Mouse (Mus musculus): Measurements from ENCODE around the gene Eif4ebp2.

Gene Eif4ebp2

DNA sequence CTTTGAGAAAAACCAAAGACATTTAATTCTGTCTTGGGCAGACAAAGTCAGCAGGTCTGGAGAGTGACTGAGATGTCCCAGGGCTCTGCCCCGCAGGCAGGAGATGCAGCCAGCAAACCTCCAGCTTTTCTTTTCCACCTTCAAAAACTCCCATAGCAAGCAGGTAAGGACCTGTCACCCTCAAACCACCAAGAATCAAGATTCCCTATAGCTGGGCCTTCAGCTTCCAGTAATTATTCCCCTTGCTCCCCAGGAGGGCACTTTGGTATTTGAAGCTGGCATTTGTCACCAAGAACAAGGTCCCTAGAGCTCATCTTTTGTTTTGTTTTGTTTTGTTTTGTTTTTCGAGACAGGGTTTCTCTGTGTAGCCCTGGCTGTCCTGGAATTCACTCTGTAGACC, 35.4 kb downstream of the Eif4ebp2 start:
- DNase-seq, result no peak

DNA sequence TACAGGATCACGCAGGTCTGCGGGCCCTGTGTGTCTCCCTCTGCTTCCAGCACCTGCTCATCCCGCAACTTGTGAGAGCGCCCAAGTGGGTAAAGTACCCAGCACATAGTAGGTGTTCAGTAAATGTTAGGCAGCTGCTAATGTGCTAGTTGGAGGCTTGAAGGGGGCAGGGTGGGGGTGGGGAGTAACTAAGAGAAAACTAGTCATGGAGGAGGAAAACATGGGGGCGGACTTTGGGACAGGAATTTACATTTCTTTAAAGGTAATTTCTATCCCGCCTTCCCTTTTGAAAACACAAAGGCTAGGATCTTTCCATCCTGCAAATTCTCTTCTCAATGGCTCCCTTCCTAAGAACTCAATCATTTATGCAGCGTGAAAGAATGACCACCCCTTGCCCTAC, 35.9 kb downstream of the Eif4ebp2 start:
- no peak for DNase-seq

DNA sequence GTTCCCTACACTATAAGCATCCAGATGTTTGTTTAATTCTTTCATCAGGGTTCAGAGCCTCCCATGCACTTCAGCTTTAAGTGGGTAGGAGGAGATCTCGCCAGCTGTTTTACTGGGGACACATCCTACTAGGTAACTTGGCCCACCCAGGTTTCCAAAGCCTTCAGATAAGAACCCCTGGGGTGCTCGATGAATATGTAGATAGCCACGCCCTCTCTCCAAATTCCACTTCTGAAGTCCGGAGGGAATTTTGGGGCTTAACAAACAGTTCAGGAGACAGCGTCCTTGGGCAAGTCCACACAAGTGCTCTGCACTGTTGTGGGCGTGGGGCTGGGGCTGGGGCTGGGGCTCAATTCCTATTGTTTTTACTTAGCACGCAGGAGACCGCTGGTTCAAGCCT, 36.6 kb downstream of the Eif4ebp2 start:
- DNase-seq, result no peak

DNA sequence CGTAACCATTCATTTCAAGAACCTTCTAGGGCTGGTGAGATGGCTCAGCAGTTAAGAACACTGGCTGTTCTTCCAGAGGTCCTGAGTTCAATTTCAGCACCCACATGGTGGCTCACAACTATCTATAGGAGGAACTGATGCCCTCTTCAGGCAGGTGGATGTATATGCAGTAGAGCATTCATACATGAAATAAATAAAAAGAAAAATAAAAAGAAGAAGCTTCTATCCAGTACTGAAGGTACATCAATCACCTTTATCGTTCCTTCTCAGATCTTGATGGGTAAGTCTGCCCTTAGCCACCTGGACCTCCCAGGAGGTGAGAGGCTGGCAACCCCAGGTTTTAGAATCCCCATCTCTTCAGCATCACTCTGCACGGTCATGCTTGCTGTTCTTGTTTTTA, 37.2 kb downstream of the Eif4ebp2 start:
- DNase-seq, result no peak

DNA sequence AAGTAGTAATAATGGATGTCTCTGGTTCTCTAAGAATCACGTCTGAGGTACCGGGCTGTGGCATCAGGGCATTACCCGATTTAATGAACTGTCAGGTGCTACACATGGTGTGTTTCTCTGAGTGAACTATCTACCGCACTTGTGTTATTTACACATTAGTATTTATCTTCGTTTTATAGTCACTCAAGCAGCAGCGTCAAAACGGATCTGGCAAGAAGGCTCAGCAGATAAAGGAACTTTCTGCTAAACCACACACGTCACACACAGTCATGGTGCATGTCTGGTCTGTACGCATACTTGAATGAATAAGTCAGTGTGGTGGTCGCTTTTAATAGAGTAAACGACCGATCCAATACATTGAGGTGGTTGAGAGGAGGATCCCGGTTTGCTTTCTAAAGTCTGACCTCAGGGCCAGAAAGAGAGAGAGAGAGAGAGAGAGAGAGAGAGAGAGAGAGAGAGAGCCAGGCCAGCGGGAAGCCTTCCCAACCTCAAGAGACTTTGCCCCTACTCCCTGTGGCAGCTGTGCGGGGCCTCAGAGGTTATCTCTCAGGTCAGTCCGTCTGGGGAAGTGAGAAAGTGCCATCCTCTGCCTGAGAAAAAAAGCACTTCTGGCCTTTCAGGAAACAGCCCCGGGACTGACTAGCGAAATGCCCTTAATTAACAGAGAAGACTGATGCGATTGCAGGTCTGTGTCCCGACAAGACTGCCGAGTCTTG, 39.4 kb downstream of the Eif4ebp2 start:
- no peak for DNase-seq

DNA sequence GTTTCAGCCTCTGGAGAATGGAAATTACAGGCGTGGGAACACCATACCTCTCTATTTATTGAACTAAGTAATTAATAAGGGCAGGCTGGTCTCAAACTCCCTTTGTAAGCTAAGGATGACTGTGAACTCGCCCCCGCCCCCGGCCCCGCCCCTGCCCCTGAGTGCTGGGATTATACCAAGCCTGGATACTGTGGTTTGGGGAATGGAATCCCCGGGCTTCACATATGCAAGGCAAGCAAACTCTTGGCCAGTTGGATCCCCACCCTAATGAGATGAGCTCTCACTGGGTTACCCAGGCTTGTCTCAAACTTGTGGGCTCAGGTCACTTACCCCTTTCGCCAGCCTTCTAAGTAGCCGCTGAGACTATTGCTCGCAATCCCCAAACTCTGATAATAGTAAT, 42.3 kb downstream of the Eif4ebp2 start:
- DNase-seq, result no peak

DNA sequence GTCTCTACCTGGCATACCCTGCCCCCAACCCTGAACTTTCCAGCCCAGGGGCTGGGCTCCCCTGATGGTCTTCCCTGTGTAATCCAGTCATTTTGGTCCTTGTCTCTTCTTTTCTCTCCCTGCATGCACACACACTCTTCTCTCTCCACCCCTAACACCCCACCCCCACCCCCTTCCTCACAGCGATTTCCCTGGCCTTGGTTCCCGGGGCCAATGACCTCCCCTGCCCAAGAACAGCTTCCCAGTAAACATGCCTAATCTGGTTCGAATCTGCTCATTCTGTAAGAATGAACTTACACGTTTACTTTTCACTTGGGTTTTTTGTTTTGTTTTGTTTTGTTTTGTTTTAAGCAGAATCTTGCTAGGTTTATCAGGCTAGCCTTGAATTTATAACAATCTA, 42.7 kb downstream of the Eif4ebp2 start:
- no peak for DNase-seq

DNA sequence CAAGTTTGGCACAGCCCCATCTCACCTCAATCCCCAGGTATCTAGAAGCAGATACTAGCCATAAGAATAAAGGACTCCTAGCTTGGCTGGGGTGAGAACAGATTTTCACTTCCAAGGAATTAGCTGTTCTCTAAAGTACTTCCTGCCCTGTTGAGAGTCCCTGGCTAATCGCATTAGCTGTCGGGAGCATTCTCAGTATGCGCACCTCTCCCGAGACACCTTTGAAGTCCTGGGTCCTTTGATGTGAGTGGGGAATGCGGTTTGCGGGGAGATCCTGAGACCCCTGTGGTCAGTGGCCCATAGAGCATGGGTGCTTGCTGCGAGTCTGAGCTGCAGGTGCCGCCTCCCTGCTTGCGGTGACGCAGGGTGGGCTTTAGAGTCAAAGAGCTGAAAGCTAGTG, 46.5 kb downstream of the Eif4ebp2 start:
- no peak for DNase-seq

DNA sequence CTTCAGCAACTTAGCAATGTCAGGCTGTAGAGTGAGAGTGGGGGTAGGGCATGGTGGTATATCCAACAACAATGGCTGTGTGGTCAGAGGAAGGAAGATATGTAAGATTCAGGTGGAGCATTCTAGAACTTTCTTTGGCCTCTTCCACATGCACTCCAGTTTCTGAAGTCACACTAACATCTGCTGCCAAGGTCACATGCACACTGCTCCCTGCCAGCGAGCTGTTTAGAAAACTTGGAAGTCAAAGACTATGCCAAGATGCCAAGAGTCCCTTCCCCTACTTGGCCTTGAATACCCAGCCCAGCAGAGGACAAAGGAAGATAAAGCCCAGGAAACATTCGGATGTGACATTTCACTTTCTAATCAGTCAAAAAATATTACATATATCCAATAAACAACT, 49.5 kb downstream of the Eif4ebp2 start:
- no peak for DNase-seq

DNA sequence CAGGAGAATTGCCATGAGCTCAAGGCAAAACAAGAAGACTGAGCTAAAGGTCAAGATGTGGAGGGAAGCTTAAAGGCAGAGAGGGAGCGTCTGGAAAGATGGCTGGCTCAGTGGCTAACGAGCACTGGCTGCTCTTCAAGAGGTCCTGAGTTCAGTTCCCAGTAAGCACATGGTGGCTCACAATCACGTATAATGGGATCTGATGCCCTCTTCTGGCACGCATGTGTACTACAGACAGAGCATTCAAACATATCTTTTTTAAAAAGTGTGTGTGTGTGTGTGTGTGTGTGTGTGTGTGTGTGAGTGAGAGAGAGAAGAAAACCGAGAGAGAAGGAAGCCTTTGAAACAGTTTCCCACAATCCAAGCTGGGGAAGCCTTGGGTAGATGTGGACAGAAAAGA, 50.0 kb downstream of the Eif4ebp2 start:
- DNase-seq, result no peak

DNA sequence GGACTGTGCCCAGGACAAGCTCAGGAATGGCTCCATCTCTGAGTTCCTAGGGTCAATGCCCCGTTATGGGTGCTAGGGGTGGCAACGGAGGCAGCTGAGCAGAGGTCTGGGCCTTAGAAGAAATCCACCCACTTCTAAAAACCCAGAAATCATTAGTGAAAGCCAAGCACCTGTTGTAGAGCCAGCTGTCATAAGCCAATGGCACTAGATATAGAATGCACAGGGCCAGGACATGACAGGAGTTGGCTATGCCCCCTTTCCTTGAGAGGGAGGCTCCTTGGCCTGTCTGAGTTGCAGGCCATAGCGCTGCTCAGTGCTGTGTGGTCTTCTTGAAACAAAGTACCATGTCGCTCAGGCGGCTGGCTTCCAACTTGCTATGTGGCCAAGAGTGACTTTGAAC, 52.1 kb downstream of the Eif4ebp2 start:
- DNase-seq, result no peak

DNA sequence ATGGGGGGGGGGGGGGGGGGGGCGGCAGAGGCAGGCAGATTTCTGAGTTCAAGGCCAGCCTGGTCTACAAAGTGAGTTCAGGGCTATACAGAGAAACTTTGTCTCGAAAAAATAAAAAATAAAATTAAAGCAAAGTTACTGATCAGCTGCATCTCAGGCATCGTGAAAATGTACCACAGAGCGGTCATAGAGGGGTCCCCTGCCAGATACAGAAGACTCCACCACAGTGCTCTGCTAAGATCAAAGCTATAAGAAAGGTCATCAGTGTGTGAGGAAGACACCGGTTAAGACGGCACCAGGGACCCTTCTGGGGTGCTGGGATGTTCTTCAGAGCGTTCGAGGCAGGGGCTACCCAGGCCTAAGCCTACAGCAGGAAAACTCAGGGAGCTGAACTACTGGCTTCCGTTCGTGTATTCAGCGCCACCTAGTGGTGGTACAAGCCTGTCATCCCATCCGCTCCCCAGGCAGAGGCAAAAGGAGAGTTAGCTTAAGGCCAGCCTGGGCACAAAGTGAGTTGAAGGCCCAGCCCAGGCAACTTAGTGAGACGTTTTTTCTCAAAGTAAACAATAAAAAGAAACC, 53.2 kb downstream of the Eif4ebp2 start:
- peak; percentile 65 to 68 for DNase-seq

DNA sequence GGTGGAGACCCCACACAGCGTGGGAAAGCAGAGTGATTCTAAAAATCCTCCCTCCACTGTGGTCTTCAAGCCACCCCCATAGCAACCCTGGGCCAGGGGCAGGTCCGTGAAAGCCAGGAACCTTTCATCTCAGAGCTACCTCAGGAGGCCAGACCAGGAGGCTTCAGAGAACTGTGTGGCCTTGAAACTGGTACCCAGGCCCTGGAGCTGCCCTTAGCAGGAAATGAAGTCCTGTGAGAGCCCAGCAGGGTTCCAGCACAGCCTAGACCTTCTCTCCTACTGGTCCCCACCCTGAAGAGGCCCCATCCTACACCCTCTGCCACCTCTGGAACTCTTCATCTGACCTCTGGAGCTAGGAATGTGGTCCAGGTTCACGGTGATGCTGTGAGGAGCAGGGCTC, 54.3 kb downstream of the Eif4ebp2 start:
- DNase-seq, result no peak

DNA sequence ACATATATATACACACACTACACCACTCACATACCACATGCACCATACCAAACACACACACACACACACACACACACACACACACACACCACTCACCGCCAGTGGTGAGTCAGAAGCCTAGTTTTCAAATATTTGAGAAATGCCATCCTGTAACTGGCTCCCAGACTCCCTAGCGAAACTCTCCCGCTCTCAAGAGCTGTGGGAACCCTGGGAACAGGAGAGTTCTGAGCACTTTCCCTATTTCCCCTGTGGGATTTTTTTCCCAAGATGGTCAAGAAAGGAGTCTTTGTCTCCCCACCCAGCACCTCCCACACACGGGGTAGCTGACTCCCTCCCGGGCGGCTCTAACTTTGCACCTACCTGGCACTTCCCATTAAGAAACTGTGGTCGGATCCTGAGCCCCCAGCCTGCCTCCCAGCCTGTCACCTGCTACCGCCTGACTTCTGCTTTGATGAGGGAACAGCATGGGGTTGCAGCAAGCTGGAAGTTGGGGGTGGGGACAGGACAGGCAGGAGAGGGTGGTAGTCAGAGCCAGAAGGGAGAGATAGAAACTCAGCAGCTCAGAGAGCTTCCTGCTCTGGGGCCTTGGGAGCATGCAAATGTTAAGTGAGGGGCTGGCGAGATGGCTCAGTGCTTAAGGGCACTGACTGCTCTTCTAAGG, 57.9 kb downstream of the Eif4ebp2 start:
- no peak for DNase-seq

DNA sequence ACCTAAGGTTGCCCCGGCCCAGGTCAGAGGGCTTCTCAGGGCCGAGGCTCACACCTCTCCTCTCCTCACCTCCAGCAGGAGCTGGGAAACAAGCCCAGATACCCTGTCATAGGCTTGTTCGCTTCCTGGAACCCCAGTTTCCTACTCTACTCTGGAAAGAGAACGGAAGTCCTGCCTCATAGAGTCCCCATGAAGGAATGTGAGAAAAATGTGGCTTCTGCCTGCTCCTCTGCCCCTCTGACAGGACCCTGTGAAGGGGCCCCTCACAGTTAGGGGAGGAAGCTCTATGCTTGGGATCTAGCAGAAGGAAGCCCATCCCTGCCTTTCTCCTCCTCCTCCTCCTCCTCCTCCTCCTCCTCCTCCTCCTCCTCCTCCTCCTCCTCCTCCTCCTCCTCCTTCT, 59.9 kb downstream of the Eif4ebp2 start:
- DNase-seq, result no peak

DNA sequence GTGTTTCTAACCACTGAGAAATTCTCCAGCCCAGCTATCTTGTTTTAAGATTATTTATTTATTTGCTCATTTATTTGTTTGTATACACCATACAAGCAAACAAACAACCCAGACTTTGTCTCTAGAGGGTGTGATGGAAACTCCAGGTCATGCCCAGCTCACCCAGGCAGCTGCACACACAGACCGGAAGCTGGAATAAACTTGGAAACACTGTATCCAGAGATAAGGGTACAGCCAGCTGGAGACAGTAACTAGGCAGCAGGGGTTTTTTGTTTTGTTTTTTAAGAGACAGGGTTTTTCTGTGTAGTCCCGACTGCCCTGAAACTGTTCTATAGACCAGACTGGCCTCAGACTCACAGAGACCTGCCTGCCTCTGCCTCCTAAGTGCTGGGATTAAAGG, 62.3 kb downstream of the Eif4ebp2 start:
- no peak for DNase-seq

DNA sequence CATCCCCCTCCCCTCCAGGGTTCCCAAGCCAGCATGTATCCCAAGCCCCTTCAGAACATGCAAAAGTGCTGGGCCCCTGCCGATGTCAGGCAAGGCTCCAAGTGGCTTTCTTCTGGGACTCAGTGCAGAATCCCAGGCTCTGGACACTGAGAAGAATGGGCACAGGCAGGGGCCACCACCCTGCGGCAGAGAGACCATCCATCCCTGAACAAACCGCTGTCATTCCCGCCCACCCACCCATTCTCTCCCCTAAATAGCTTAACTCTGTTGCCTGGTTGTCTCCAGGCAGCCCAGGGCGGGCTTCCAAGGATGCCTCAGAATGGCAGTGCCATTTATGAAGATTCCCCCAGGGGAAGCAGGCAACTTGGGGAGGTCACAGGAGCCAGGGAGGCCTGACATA, 63.4 kb downstream of the Eif4ebp2 start:
- DNase-seq, result no peak

DNA sequence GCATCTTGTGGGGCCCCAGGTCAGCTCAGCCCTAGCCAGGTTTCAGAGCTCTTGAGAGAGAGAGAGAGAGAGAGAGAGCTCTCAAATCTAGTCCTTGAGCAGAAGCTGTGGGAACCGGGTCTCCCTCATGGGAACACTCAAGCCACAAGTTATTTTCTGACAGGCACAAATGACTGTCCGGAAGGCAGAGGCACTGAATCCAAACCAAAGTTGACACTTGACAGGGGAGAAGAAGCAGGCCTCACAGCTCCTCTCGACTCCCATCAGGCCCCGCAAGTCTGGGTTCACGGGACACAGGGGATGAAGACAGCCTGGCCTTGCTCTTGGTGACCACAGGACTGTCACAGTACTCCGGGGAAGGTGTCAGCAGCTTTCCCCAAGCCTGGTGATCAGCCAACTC, 66.2 kb downstream of the Eif4ebp2 start:
- DNase-seq, result no peak

DNA sequence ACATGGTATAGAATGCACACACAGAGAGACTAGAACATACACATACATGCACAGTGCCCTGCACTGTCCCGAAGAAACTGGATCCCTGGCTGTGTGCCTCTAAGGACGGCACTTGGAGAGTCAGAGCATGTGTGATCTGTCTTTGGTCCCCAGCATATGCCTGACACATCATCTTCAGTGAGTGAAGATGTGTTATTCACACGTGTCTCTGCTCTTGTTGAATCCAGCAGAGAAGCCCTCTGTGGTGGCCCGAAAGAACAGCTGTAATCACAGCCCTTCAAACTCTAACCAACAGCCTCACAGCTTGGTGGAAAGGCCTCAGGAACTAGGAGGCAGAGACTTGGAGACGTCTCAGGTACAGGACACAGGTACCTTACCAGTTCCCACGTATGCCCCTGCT, 67.3 kb downstream of the Eif4ebp2 start:
- DNase-seq, result no peak

DNA sequence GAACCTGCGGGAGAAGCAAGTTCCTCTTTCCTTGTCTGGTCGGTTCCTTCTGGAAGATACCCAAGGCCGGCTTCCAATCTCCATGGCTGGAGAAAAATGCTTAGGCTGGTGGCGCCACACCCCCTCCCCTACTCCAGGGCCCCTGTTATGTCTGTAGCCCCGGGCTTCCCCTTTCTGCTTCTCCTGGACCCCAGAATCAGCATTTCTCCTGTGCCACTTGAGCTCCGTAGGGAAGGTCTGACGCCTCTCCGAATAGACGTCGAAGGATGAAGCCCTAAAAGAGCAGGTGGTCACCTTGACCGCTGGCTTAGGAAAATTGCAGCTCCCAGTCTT, 68.8 kb downstream of the Eif4ebp2 start:
- no peak for DNase-seq

DNA sequence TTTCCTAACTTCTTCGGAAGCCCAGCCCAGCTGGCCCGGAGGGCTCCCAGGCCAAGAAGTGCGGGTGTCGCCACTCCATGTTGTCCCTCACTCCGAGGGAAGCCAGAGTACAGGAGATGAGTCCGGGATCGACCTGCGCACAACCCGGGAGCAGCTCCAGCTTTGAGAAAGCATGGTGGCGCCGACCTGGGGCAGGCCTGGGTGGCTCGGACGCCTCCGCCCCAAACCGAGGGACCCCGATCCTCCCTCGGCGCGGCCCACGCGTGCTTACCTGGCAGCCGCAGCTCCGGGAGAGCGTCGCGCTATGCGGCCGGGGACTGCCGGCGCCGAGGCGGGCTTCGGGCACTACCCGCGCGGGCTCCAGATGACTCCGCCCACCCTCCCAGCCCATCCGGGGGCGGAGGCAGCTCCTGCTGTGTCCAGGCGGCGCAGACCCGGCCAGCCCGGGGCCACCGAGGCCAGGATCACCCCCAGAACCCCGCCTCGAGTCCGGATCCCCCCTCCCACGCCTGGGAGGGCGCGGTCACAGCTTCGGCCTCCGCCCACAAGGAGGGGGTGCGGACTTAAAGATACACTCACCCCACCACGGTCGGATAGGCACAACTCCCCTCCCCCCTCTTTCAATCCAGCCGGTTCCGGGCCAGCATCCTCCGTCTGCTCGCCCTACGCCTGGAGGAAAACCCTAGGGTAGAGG, 69.3 kb downstream of the Eif4ebp2 start, which contains the start of gene Pald1:
TSS of gene Pald1 (minus strand) at position 510 of the 694 bp plus-strand sequence.
- DNase-seq, result peak; percentile 23 to 24

DNA sequence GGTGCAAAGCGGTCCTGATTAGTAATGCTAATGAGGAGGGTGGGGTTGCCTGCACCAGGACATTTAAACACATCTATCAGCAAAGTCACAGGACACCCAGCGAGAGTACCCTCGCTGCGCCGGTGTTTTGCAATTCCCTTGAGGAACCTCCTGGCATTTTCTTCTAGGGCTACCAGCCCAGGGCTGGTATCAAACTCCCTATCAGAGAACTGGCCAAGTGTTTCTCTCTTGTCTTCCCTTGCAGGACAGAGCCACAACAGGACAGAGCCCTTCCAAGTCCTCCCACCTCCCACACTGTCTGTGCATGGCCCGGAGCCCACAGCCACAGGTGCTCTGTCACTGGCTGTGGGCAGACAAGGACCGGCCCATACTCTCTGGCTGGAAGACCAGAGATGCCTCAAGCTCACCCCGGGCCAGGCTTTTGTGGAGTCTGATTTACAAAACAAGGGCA, 70.2 kb downstream of the Eif4ebp2 start:
- DNase-seq, result peak; percentile 10 to 11

DNA sequence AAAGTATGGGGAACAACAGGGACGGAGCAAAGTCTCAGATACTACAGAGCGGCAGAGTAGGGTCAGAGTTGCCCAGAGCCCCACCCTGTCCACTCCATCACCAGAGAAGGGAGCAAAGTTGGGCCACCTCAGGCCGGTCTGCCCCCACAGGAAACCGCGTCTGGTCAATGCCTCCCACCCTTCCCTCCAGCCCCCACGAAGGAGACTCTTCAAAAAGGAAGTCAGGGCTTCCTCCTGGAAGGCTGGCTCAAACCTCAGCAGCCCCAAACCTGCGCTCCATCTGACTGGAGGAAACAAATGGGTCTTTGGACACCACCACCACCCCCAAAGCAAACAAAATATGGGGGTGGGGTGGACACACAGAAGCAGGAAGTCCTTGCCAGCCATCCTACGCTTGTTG, 70.6 kb downstream of the Eif4ebp2 start:
- no peak for DNase-seq

DNA sequence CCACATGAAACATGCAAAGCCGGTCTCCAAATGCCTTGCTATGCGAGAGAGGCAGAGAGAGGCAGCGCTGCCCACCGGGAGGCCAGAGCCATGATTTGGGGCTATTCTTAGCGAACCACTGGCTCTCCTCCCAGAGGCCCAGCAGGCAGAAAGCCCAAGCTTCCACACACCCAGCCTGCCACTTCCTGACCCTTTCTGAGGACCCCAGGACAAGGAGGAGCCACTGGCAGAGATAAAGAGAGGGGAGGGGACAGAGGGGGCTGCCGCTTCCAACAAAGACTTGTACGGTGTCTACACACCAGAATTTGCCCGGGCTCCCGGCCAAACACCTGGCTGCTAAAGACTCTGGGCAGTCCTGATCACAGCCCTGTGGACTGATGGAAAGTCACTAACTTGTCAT, 72.3 kb downstream of the Eif4ebp2 start:
- DNase-seq, result no peak

All from B cell, adult 2 months (primary cell).